Mouse (Mus musculus): ENCODE data around the gene Rnaset2b. TPM values are rescaled to one million over a fixed set of nuclear protein-coding genes. Genes with fewer than 3 reads are reported as not detected.
"Not testable (repeated sequence)": the region's sequence is repeated elsewhere in the genome, so short reads cannot be mapped to it uniquely, and the experiment has no call there.

Gene Rnaset2b
- polyA plus RNA-seq, 1 experiment from 2014 or later: 116 TPM

- 18% methylated on average over 6 of the region's 6 CpGs for WGBS
- H3K4me3 ChIP-seq; H3K27ac ChIP-seq; H3K27me3 ChIP-seq (ENCODE audit: insufficient read depth, poor library complexity, severe bottlenecking); H3K36me3 ChIP-seq; H3K9me3 ChIP-seq; H3K4me1 ChIP-seq (replicated peaks): not testable (repeated sequence)
- DNase-seq (ENCODE audit: low spot score): peak; percentile 13
These were observed 5.1 kb upstream of the Rnaset2b start for GRCm38 (mm10) chr17:6965364-6965763.

DNA sequence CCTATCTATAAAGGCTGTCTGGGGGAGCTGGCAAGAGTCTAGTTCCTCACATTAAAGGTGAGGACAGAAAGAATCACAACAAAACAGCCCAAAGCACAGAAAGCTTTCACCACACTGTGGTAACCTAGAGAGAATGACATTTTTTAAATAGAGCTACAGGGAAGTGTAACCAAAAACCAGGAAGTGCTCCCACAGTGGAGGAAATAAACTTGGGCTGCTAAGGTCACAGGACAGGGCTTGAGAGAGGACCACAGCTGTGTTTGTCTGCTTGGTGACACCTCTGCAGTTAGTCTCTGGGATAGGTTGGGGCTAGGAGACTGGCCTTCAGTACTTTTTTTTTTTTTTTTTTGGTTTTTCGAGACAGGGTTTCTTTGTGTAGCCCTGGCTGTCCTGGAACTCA, 2.8 kb upstream of the Rnaset2b start:
- not testable (repeated sequence) for H3K4me3 ChIP-seq; H3K27me3 ChIP-seq (ENCODE audit: insufficient read depth, poor library complexity, severe bottlenecking); H3K27ac ChIP-seq; H3K9me3 ChIP-seq; H3K4me1 ChIP-seq (replicated peaks); DNase-seq (ENCODE audit: low spot score); H3K36me3 ChIP-seq
- WGBS: 100% methylated on average over 1 of the region's 1 CpGs

DNA sequence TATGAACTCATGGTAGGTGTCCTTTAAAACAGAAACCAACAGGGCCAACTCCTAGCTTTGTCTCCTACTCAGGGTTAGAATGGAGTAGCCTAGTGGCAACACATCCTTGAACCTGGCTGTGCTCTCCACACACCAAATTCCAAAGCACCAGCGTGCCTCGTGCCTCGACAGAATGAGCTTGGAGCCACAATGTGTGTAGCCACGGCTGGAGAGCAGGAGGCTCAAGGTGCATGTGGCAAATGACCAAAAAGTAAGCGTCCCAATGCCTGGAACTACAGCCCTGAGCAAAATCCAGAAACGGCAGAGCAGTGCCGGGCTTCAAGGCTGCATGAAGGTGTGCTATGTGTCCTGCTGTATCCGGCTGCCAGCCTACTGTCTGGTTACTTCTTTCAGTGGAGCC, 804 bp downstream of the Rnaset2b start:
- not testable (repeated sequence) for H3K36me3 ChIP-seq; H3K4me3 ChIP-seq; H3K27me3 ChIP-seq (ENCODE audit: insufficient read depth, poor library complexity, severe bottlenecking); H3K4me1 ChIP-seq (replicated peaks); DNase-seq (ENCODE audit: low spot score); H3K27ac ChIP-seq; H3K9me3 ChIP-seq
- 89% methylated on average over 8 of the region's 8 CpGs for WGBS

- H3K27ac ChIP-seq; DNase-seq (ENCODE audit: low spot score); H3K4me3 ChIP-seq; H3K4me1 ChIP-seq (replicated peaks); H3K9me3 ChIP-seq; H3K36me3 ChIP-seq; H3K27me3 ChIP-seq (ENCODE audit: insufficient read depth, poor library complexity, severe bottlenecking): not testable (repeated sequence)
- 67% methylated on average over 4 of the region's 4 CpGs for WGBS
These were observed 2.5 kb downstream of the Rnaset2b start for GRCm38 (mm10) chr17:6972836-6973396.

DNA sequence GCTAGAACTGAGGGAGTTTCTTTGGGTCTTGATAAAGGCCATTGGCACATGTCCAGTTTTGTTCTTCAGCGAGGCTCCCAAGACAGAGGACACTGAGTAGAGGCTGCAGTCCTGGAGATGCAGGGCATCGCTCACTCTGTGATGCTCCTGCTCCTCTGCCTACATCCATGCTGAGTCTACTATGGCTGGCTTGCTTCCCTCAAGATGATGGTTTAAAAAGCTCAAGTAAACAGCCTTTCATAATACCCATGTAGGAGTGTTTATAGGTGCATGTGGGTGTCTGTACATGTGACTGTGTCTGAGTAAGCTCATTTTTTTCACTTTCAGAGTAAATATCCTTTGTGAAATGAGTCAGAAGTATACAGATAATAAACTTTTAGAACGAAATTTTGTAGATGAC, 4.6 kb downstream of the Rnaset2b start:
- 77% methylated on average over 3 of the region's 3 CpGs for WGBS
- DNase-seq (ENCODE audit: low spot score); H3K9me3 ChIP-seq; H3K27ac ChIP-seq; H3K4me3 ChIP-seq; H3K4me1 ChIP-seq (replicated peaks); H3K27me3 ChIP-seq (ENCODE audit: insufficient read depth, poor library complexity, severe bottlenecking); H3K36me3 ChIP-seq: not testable (repeated sequence)

DNA sequence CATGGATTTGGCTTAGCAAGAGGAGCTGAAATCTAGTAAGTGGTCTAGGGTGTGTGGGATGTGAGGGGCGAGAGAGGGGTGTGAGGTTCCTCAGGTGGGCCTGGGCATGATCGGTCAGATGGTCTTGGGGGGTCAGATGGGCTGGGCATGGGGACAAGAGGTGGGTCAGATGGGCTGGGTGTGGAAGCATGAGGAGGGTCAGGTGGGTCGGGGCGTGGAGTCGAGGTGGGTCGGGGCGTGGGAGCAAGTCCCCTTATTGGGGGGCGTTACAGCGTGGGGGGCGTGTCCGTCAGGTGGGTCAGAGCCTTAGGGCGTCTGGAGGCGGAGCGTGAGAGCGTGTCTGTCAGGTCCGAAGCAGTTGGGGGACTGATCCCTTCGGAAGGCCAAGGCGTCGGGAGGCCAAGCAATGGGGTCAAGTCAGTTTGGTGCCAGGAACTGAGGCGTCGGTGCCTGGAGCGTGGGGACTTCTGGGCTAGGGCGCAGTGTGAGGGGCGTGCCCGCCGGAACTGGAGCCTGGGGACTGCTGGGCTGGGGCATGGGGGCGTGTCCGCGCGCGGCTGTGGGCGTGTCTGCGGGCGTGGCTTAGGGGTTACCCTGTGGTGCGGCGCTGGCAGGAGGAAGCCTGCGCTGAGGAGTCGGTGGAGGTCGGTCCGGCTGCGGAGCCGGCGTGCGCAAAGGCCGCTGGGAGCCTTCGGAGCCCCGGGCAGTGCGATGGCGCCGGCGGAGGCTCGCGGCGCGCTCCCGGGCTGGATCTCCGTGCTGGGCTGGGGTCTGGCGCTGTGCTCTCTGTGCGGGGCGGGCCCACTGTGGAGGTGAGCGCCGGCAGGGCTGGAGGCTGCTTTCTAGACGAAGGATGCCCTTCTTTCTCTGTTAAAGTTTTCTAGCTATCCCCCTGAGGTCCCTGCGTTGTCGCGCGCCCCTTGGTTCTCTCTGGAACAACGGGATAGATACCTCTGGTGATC, 8.1 kb downstream of the Rnaset2b start, which contains the start of gene Gm49721:
TSS of gene Gm49721 (plus strand) at position 618 of the 962 bp plus-strand sequence.
- H3K9me3 ChIP-seq; H3K4me1 ChIP-seq (replicated peaks); H3K36me3 ChIP-seq; H3K27me3 ChIP-seq (ENCODE audit: insufficient read depth, poor library complexity, severe bottlenecking): not testable (repeated sequence)
- H3K27ac ChIP-seq: peak within 1 kb of the TSS; percentile 82
- WGBS: 2% methylated on average over 59 of the region's 68 CpGs
- peak within 1 kb of the TSS; percentile 57 for H3K4me3 ChIP-seq
- DNase-seq (ENCODE audit: low spot score): peak; percentile 45

GRCm38 (mm10) chr17:6979380-6979779, 8.9 kb downstream of the Rnaset2b start:
- peak overlapping the region; percentile 57 for H3K4me3 ChIP-seq
- DNase-seq (ENCODE audit: low spot score); H3K36me3 ChIP-seq; H3K4me1 ChIP-seq (replicated peaks); H3K27ac ChIP-seq; H3K27me3 ChIP-seq (ENCODE audit: insufficient read depth, poor library complexity, severe bottlenecking); H3K9me3 ChIP-seq: not testable (repeated sequence)
- WGBS: 30% methylated on average over 5 of the region's 5 CpGs

GRCm38 (mm10) chr17:6980144-6980543, 9.7 kb downstream of the Rnaset2b start:
- H3K4me1 ChIP-seq (replicated peaks); H3K9me3 ChIP-seq; DNase-seq (ENCODE audit: low spot score); H3K27me3 ChIP-seq (ENCODE audit: insufficient read depth, poor library complexity, severe bottlenecking); H3K27ac ChIP-seq; H3K36me3 ChIP-seq; H3K4me3 ChIP-seq: not testable (repeated sequence)
- 92% methylated on average over 5 of the region's 8 CpGs for WGBS

DNA sequence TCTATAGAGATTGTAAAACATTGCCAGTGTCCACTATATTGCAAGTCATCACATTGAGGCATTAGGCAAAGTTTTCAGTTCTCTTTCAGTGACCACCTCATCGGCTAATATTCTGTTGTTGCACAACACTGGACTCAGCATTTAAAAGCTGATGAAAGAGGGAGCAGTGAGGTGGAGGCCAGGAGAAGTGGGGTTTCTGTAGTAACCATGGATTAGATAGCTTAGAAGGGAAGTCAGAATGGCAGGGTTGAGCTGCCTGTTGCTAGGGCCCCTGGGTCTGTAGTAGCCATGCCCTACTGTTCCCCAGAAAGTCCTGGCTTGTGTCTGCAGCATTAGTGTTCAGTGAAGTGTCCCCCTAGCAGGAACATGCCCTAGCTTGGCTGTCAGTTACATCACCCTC, 15.7 kb downstream of the Rnaset2b start:
- not testable (repeated sequence) for H3K27ac ChIP-seq; H3K9me3 ChIP-seq; H3K36me3 ChIP-seq; H3K4me3 ChIP-seq; DNase-seq (ENCODE audit: low spot score); H3K27me3 ChIP-seq (ENCODE audit: insufficient read depth, poor library complexity, severe bottlenecking); H3K4me1 ChIP-seq (replicated peaks)
- 92% methylated on average over 1 of the region's 1 CpGs for WGBS

GRCm38 (mm10) chr17:6995504-6995903, 25.1 kb downstream of the Rnaset2b start:
- not testable (repeated sequence) for H3K4me1 ChIP-seq (replicated peaks); H3K27me3 ChIP-seq (ENCODE audit: insufficient read depth, poor library complexity, severe bottlenecking); DNase-seq (ENCODE audit: low spot score); H3K9me3 ChIP-seq; H3K4me3 ChIP-seq; H3K27ac ChIP-seq; H3K36me3 ChIP-seq
- no CpG with 5 or more reads among the region's 6 CpGs for WGBS

DNA sequence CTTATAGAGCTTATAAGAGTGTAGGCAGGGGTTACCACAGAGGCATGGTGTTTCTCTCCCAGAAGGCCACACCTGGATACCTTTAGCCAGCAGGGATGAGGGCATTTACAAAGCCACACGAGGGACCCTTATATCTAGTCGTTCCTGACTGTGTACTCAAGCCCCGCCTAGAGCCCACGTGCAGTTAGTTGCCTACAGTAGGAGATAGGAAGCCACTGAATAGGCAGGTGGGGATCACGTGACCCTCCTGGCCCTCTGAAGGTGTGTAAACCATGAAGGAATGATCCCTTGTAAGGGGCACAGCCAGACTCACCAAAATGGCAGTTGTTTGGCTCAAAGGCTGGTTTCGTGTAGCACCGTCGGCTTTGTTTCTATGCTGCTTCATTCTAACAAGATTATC, 26.4 kb downstream of the Rnaset2b start:
- not testable (repeated sequence) for H3K4me1 ChIP-seq (replicated peaks); H3K27me3 ChIP-seq (ENCODE audit: insufficient read depth, poor library complexity, severe bottlenecking); H3K36me3 ChIP-seq; DNase-seq (ENCODE audit: low spot score); H3K27ac ChIP-seq; H3K9me3 ChIP-seq; H3K4me3 ChIP-seq
- whole genome bisulfite sequencing: 84% methylated on average over 8 of the region's 8 CpGs

DNA sequence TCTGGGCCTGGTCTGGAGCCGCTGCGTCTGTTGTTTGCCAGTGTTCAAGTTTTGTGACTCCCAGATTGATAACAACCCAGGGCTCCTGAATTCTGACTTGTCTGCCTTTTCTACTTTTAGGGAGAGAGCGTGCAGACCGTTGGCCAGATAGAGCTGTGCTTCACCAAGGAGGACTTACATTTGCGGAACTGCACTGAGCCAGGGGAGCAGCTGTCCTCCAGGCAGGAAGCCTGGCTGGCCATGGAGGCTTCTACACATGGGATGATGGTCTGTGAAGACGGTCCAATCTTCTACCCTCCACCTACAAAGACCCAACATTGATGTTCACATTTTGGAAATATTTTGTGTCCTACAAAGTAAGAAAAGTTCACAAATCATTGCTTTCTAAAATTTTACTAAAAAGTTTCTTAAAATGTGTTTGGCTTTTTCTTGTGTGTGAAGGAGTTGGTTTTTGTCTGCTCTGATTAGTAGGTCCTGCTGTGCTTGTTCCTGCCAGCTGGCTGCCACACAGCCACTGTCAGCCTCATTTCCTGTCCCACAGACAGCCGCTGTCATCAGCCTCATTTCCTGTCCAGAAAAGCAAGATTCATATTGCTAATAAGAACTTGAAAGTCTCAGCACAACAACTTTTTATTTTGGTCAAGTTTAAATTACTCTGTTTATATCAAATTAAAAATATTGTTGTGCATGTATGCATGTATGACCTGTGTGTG, 27.5 kb downstream of the Rnaset2b start:
- not testable (repeated sequence) for DNase-seq (ENCODE audit: low spot score); H3K27ac ChIP-seq; H3K4me3 ChIP-seq; H3K27me3 ChIP-seq (ENCODE audit: insufficient read depth, poor library complexity, severe bottlenecking); H3K4me1 ChIP-seq (replicated peaks); H3K36me3 ChIP-seq; H3K9me3 ChIP-seq
- 60% methylated on average over 2 of the region's 7 CpGs for WGBS
